Mouse (Mus musculus) midbrain, embryonic 14.5 days (tissue): ENCODE data around the gene Dnaja3. TPM values are rescaled to one million over a fixed set of nuclear protein-coding genes. Genes with fewer than 3 reads are reported as not detected.
A peak's percentile ranks its signal among the peaks of the same experiment; 100 is the strongest.

ENCODE experiments used
- ATAC-seq: fragments of 200-750 bp; cut with Nextera tagmentation; 2 replicates; pipeline ENCODE4 v1.8.0; 2017; ENCODE audit warnings: moderate number of reproducible peaks, moderate library complexity; ENCODE audit not compliant: low FRiP score, low TSS enrichment
- DNase-seq: peaks from one replicate; pipeline ENCODE4 v3.0.0-alpha.2; 2015
- H3K27ac ChIP-seq: fragments of 300-500 bp; sonication (generic); replicated peaks from 2 replicates; pipeline ENCODE4 v1.5.1; 2014; ENCODE audit warnings: mild to moderate bottlenecking, low read depth, low read length, moderate library complexity
- H3K27me3 ChIP-seq: fragments of 300-500 bp; sonication (generic); 2 replicates; pipeline ENCODE4 v1.6.1; 2014; ENCODE audit warnings: low read length, control low read depth, mixed read lengths; ENCODE audit not compliant: control insufficient read depth, insufficient read depth
- H3K36me3 ChIP-seq: fragments of 300-500 bp; sonication (generic); 2 replicates; pipeline ENCODE4 v1.6.1; 2014; ENCODE audit warnings: low read length, control low read depth; ENCODE audit not compliant: control insufficient read depth, insufficient read depth
- H3K4me1 ChIP-seq: fragments of 300-500 bp; sonication (generic); 2 replicates; pipeline ENCODE4 v1.6.1; 2014; ENCODE audit warnings: mild to moderate bottlenecking, antibody characterized with exemption, low read length, control low read depth; ENCODE audit not compliant: control insufficient read depth, insufficient read depth
- H3K4me2 ChIP-seq: fragments of 300-500 bp; sonication (generic); 2 replicates; pipeline ENCODE4 v1.6.1; 2014; ENCODE audit warnings: mild to moderate bottlenecking, low read length, moderate library complexity
- H3K4me3 ChIP-seq: fragments of 300-500 bp; sonication (generic); replicated peaks from 2 replicates; pipeline ENCODE4 v1.5.1; 2014; ENCODE audit warnings: low read depth, low read length
- H3K9ac ChIP-seq: fragments of 300-500 bp; sonication (generic); replicated peaks from 2 replicates; pipeline ENCODE4 v1.6.1; 2014; ENCODE audit warnings: mild to moderate bottlenecking, low read length, moderate library complexity
- H3K9me3 ChIP-seq: fragments of 300-500 bp; sonication (generic); 2 replicates; pipeline ENCODE4 v1.6.1; 2016; ENCODE audit warnings: low read length, control low read depth, mixed read lengths; ENCODE audit not compliant: control insufficient read depth
- WGBS: fragments of 180-500 bp; shearing (Covaris S2); extraction: QIAGEN DNeasy Blood & Tissue Kit; methylation state at CpG from one replicate; pipeline ENCODE4 v1.1.7; 2014; 5-methylcytosine and 5-hydroxymethylcytosine counted together
- polyA plus RNA-seq: library from polyadenylated mRNA; unstranded; fragments of >200 nt; fragmentation: Nextera tagmentation; extraction: Ambion mirVana; gene quantifications from 2 replicates; pipeline ENCODE4 v1.2.1, GENCODE M21; 2014

The Dnaja3 gene
- polyA plus RNA-seq, 1 experiment from 2014 or later = 55.0 TPM

- WGBS = 98% methylated on average over 3 of the region's 3 CpGs
- ATAC-seq = no peak
Measured at GRCm38 (mm10) chr16:4701211-4701610, 61.4 kb downstream of the Dnaja3 start.

GRCm38 (mm10) chr16:4702646-4703045 is 62.9 kb downstream of the Dnaja3 start:
- Histone ChIP-seq H3K4me1 (no peaks in the 10 kb centered on the region), H3K36me3 (peaks cover 90% of the 10 kb centered on the region), H3K9ac (no peak overlapping the region), H3K4me3 (no peak overlapping the region), H3K9me3 (no peaks in the 10 kb centered on the region), H3K4me2 (no peak overlapping the region), H3K27ac (no peak overlapping the region), H3K27me3 (no peaks in the 10 kb centered on the region)
- DNase-seq (no peak), ATAC-seq (no peak)
- 73% methylated on average over 1 of the region's 1 CpGs for WGBS

More at GRCm38 (mm10) chr16:4701211-4701610, 61.4 kb downstream of the Dnaja3 start:
- Histone ChIP-seq H3K9me3 (no peaks in the 10 kb centered on the region), H3K9ac (no peak overlapping the region), H3K4me1 (no peaks in the 10 kb centered on the region), H3K27ac (no peak overlapping the region), H3K36me3 (peaks cover 90% of the 10 kb centered on the region), H3K4me3 (no peak overlapping the region), H3K4me2 (no peak overlapping the region), H3K27me3 (no peaks in the 10 kb centered on the region)
- no peak for DNase-seq

DNA sequence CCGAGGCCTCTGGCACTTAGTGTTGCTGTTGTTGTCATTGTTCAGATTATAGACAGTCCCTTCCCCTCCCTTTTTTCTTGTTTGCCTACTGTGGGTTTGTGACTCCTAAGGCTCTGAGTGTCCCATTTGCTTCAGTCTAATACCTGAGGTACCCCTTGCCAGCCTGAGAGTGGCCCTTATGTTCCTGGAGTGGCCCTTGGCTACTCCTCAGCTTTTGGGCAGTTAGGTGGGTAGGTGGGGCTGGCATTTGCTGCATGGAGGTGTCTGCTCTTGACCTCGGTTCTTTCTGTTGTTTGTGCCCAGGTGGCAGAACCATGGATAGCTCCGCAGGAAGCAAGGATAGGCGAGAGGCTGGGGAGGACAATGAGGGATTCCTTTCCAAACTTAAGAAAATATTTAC is 65.8 kb downstream of the Dnaja3 start:
- H3K27me3 ChIP-seq = no peaks in the 10 kb centered on the region
- WGBS = 76% methylated on average over 4 of the region's 4 CpGs
- ATAC-seq (no peak), DNase-seq (no peak)
- H3K4me3 ChIP-seq = no peak overlapping the region
- no peak overlapping the region for H3K9ac ChIP-seq
- H3K27ac ChIP-seq = no peak overlapping the region
- H3K4me2 ChIP-seq = no peak overlapping the region
- no peaks in the 10 kb centered on the region for H3K4me1 ChIP-seq
- peaks cover 83% of the 10 kb centered on the region for H3K36me3 ChIP-seq
- no peaks in the 10 kb centered on the region for H3K9me3 ChIP-seq

DNA sequence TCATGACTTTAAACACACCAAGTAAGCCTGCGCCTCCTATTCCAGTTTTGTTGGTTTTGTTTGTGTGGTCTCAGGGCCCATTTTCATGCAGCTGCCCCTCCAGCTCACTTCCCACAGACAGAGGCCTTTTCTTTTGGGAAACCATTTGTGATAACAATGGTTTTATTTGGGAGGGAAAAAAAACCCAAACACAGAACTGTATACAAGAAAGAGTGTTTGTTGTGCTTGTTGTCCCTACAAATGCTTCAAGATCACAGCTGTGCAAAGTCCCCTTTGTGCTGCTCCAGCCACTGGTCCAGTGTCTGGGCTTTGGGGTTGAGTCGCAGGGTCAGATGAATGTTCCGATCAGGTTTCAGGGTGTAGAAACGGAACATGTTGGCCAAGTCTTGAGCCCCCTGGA is 71.4 kb downstream of the Dnaja3 start:
- DNase-seq (no peak), ATAC-seq (no peak)
- Histone ChIP-seq H3K4me3 (no peak overlapping the region), H3K36me3 (peaks cover 82% of the 10 kb centered on the region), H3K9me3 (no peaks in the 10 kb centered on the region), H3K27ac (no peak overlapping the region), H3K27me3 (no peaks in the 10 kb centered on the region), H3K4me2 (no peak overlapping the region), H3K9ac (no peak overlapping the region), H3K4me1 (no peaks in the 10 kb centered on the region)
- WGBS = 96% methylated on average over 4 of the region's 4 CpGs

DNA sequence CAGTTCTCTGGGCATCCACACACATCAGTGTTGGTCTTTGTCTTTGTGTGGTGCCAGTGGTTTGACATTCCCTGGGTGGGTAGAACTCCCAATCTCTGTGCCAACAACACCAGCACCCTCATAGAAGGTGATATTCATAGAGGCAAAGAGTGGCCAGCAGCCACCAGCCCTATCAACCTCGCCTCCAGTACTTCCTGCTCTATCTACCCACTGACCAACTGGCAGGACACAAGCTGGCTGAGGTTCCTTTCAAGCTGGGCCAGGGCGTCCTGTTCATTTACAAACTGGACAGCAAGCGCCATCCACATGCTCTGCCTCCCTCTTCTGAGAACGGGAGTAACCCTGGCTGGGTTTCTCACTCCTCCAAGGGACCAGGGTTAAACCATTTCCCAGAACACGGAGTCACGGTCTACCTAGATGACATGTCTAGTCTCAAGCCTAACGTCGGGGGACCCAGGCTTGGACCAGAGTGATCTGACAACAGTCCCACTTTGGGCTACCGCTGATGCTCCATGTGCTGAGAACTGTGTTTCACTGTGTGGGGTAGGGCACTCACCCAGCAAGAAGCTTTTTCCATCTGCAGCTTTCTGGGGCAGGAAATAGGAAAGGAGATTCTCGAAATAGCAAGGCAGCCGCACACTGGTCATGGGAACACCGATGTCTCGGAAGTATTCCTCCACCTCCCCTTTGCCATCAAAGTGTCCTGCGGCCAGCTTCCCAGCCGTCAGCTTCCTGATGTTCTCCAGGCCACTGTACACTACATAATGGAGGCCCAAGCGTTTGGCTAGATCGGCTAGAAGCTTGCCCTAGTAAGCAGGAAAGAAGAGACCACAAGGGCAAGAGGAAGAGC is 74.3 kb downstream of the Dnaja3 start:
- no peak for ATAC-seq
- H3K36me3 ChIP-seq = peaks cover 54% of the 10 kb centered on the region
- no peak overlapping the region for H3K4me3 ChIP-seq
- peaks cover 7% of the 10 kb centered on the region; the same call in 1 of the 2 replicates for H3K4me1 ChIP-seq
- no peak overlapping the region for H3K4me2 ChIP-seq
- H3K27ac ChIP-seq = no peak overlapping the region
- WGBS = 92% methylated on average over 17 of the region's 17 CpGs
- no peak overlapping the region for H3K9ac ChIP-seq
- DNase-seq = no peak
- no peaks in the 10 kb centered on the region for H3K27me3 ChIP-seq
- no peaks in the 10 kb centered on the region for H3K9me3 ChIP-seq

GRCm38 (mm10) chr16:4717866-4718265 is 78.1 kb downstream of the Dnaja3 start:
- Histone ChIP-seq H3K9ac (no peak overlapping the region; the same call in 1 of the 2 replicates), H3K4me2 (peak overlapping the region; percentile 65), H3K27ac (no peak overlapping the region), H3K36me3 (peaks cover 31% of the 10 kb centered on the region), H3K27me3 (no peaks in the 10 kb centered on the region), H3K4me1 (peaks cover 10% of the 10 kb centered on the region), H3K9me3 (no peaks in the 10 kb centered on the region), H3K4me3 (peak overlapping the region; percentile 66)
- WGBS = 70% methylated on average over 3 of the region's 3 CpGs
- no peak for ATAC-seq
- no peak for DNase-seq

- peak within 1 kb of the TSS; percentile 66 for H3K4me3 ChIP-seq
Measured at GRCm38 (mm10) chr16:4718753-4719518, 79.1 kb downstream of the Dnaja3 start, which contains the start of gene Nmral1. Gene Nmral1, minus strand, starts transcription at chr16:4719356.

DNA sequence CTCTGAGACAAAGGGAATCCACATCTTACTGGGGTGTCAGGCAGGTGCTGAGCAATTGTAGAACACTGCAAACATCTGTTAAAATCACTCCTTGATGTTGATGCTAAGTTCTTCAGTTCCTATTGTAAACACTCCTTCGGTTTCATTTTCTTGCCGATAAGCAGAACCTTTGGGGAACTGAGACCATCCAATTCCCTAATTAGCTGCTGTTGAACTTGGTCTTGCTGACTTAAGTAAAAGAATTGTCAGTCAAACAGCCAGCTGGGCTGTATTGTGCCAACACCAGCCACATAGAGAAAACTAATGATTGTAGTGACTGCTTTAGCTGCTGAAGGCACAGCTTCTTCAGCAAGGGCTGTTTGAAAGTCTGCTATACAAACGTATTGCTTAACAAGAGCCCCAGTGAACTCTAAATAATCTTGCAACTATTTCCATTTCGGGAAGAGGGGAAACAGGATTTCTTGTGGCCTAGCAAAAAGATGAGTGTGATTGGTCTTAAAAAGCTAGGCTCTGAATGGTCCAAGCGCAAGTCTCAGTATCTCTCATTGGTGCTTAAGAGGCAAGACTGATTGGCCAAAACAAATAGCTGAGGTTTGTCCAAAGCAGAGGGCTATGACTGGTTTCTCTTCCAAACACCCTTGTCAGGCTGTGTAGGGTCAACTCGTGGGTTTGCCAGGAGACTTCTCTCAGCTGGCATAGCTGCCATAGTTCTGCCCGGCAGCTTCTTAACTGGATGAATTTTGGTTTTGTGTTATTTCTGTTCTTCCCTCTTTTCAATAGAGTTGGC is 82.5 kb downstream of the Dnaja3 start:
- H3K36me3 ChIP-seq = no peaks in the 10 kb centered on the region
- 82% methylated on average over 7 of the region's 7 CpGs for WGBS

More at GRCm38 (mm10) chr16:4718753-4719518, 79.1 kb downstream of the Dnaja3 start, which contains the start of gene Nmral1:
- Histone ChIP-seq H3K9ac (peak within 1 kb of the TSS; percentile 66), H3K36me3 (peaks cover 23% of the 10 kb centered on the region), H3K9me3 (no peaks in the 10 kb centered on the region), H3K4me1 (peaks cover 10% of the 10 kb centered on the region), H3K27me3 (no peaks in the 10 kb centered on the region), H3K4me2 (peak within 1 kb of the TSS; percentile 65), H3K27ac (peak within 1 kb of the TSS; percentile 89)
- ATAC-seq = peak; percentile 87
- DNase-seq = peak; percentile 84
- 14% methylated on average over 33 of the region's 33 CpGs for WGBS

More for the DNA sequence above, 82.5 kb downstream of the Dnaja3 start:
- H3K4me1 ChIP-seq = peaks cover 16% of the 10 kb centered on the region
- H3K27ac ChIP-seq = no peak overlapping the region
- no peak for ATAC-seq
- H3K9me3 ChIP-seq = no peaks in the 10 kb centered on the region
- no peaks in the 10 kb centered on the region for H3K27me3 ChIP-seq
- no peak overlapping the region for H3K4me3 ChIP-seq
- no peak overlapping the region for H3K4me2 ChIP-seq
- H3K9ac ChIP-seq = no peak overlapping the region
- no peak for DNase-seq
